Mouse (Mus musculus): ENCODE measurements around the gene Dst.

GRCm38 (mm10) chr1:34268520-34268919 lies 360.5 kb downstream of the Dst start:
- no peak for TF ChIP-seq CTCF (IDR thresholded peaks at IDR 0.05; ENCODE audit: low read depth)
- no peak for TF ChIP-seq EP300 (IDR thresholded peaks at IDR 0.05; ENCODE audit: low read depth)

Data from liver, embryonic 14.5 days (tissue).